Mouse (Mus musculus) forebrain, embryonic 10.5 days (tissue): ENCODE measurements around the gene Irgc1. TPM values are rescaled to one million over a fixed set of nuclear protein-coding genes. Genes with fewer than 3 reads are reported as not detected.
"Not testable (repeated sequence)": the region's sequence is repeated elsewhere in the genome, so short reads cannot be mapped to it uniquely, and the experiment has no call there.

ENCODE experiments used
- DNase-seq: peaks from one replicate; pipeline ENCODE4 v3.0.0-alpha.2; 2017; ENCODE audit warnings: low spot score; ENCODE audit errors: extremely low spot score
- H3K27ac ChIP-seq: fragments of 300-500 bp; sonication (generic); 2 replicates; pipeline ENCODE4 v1.5.1; 2016; ENCODE audit warnings: mild to moderate bottlenecking
- H3K27me3 ChIP-seq: fragments of 300-500 bp; sonication (generic); 2 replicates; pipeline ENCODE4 v1.6.1; 2016; ENCODE audit warnings: mild to moderate bottlenecking; ENCODE audit not compliant: poor library complexity, severe bottlenecking
- H3K36me3 ChIP-seq: fragments of 300-500 bp; sonication (generic); replicated peaks from 2 replicates; pipeline ENCODE4 v1.6.1; 2016; ENCODE audit warnings: mild to moderate bottlenecking, moderate library complexity
- H3K4me1 ChIP-seq: fragments of 300-500 bp; sonication (generic); 2 replicates; pipeline ENCODE4 v1.6.1; 2016
- H3K4me3 ChIP-seq: fragments of 300-500 bp; sonication (generic); 2 replicates; pipeline ENCODE4 v1.5.1; 2016; ENCODE audit warnings: mild to moderate bottlenecking, moderate library complexity
- H3K9me3 ChIP-seq: fragments of 300-500 bp; sonication (generic); 2 replicates; pipeline ENCODE4 v1.6.1; 2016; ENCODE audit warnings: mild to moderate bottlenecking, moderate library complexity
- WGBS: fragments of 180-500 bp; shearing (Covaris S2); methylation state at CpG from one replicate; pipeline ENCODE4 v1.1.7; 2016; 5-methylcytosine and 5-hydroxymethylcytosine counted together
- polyA plus RNA-seq: library from polyadenylated mRNA; unstranded; fragments of >200 nt; fragmentation: Nextera tagmentation; extraction: Ambion mirVana; gene quantifications from 2 replicates; pipeline ENCODE4 v1.2.1, GENCODE M21; 2016

Irgc1 gene
- polyA plus RNA-seq, 1 experiment from 2014 or later = not detected

- Histone ChIP-seq H3K27me3 (no peaks in the 10 kb centered on the region), H3K36me3 (peaks cover 82% of the 10 kb centered on the region), H3K27ac (no peak overlapping the region), H3K4me1 (peaks cover 9% of the 10 kb centered on the region; the same call in 1 of the 2 replicates), H3K4me3 (no peak overlapping the region), H3K9me3 (peaks cover 8% of the 10 kb centered on the region)
- whole genome bisulfite sequencing = 95% methylated on average over 13 of the region's 13 CpGs
- DNase-seq = no peak
These were observed 46.4 kb downstream of the Irgc1 start for GRCm38 (mm10) chr7:24405649-24406048.

- H3K9me3 ChIP-seq = peaks cover 8% of the 10 kb centered on the region
- H3K27ac ChIP-seq = no peak overlapping the region
- peaks cover 18% of the 10 kb centered on the region; the same call in 1 of the 2 replicates for H3K4me1 ChIP-seq
- H3K4me3 ChIP-seq = no peak overlapping the region
- DNase-seq = no peak
- H3K36me3 ChIP-seq = peaks cover 66% of the 10 kb centered on the region
- 98% methylated on average over 9 of the region's 9 CpGs for WGBS
- H3K27me3 ChIP-seq = no peaks in the 10 kb centered on the region
These were observed 49.2 kb downstream of the Irgc1 start for GRCm38 (mm10) chr7:24402851-24403250.

- Histone ChIP-seq H3K4me1 (peaks cover 18% of the 10 kb centered on the region; the same call in 1 of the 2 replicates), H3K4me3 (peak overlapping the region; percentile 70), H3K36me3 (peaks cover 45% of the 10 kb centered on the region)
- H3K27me3 ChIP-seq, DNase-seq, H3K27ac ChIP-seq, H3K9me3 ChIP-seq: not testable (repeated sequence)
- 92% methylated on average over 4 of the region's 4 CpGs for WGBS
These were observed 51.6 kb downstream of the Irgc1 start for GRCm38 (mm10) chr7:24400489-24400888.

- 24% methylated on average over 3 of the region's 3 CpGs for WGBS
These were observed 52.0 kb downstream of the Irgc1 start for GRCm38 (mm10) chr7:24400082-24400452.

GRCm38 (mm10) chr7:24399256-24400081 lies 52.6 kb downstream of the Irgc1 start, which contains the start of gene Smg9:
TSS of gene Smg9 (plus strand) at chr7:24399619.
- peaks cover 35% of the 10 kb centered on the region for H3K36me3 ChIP-seq
- peaks cover 8% of the 10 kb centered on the region for H3K9me3 ChIP-seq
- H3K27ac ChIP-seq = peak within 1 kb of the TSS; percentile 95
- peak within 1 kb of the TSS; percentile 70 for H3K4me3 ChIP-seq
- peak; percentile 95 for DNase-seq
- H3K4me1 ChIP-seq = peaks cover 18% of the 10 kb centered on the region; the same call in 1 of the 2 replicates
- WGBS = 2% methylated on average over 66 of the region's 66 CpGs
- no peaks in the 10 kb centered on the region for H3K27me3 ChIP-seq

More at GRCm38 (mm10) chr7:24400082-24400452, 52.0 kb downstream of the Irgc1 start:
- H3K36me3 ChIP-seq = peaks cover 41% of the 10 kb centered on the region
- peak overlapping the region; percentile 70 for H3K4me3 ChIP-seq
- H3K9me3 ChIP-seq = peaks cover 8% of the 10 kb centered on the region
- peak overlapping the region; percentile 95 for H3K27ac ChIP-seq
- peaks cover 18% of the 10 kb centered on the region; the same call in 1 of the 2 replicates for H3K4me1 ChIP-seq
- no peak for DNase-seq
- H3K27me3 ChIP-seq = no peaks in the 10 kb centered on the region

GRCm38 (mm10) chr7:24398364-24398913 lies 53.7 kb downstream of the Irgc1 start:
- Histone ChIP-seq H3K27me3 (no peaks in the 10 kb centered on the region), H3K4me1 (peaks cover 18% of the 10 kb centered on the region; the same call in 1 of the 2 replicates), H3K27ac (no peak overlapping the region), H3K36me3 (peaks cover 25% of the 10 kb centered on the region), H3K4me3 (no peak overlapping the region), H3K9me3 (peaks cover 8% of the 10 kb centered on the region)
- WGBS = 94% methylated on average over 8 of the region's 8 CpGs
- DNase-seq = no peak

GRCm38 (mm10) chr7:24396832-24397231 lies 55.3 kb downstream of the Irgc1 start:
- Histone ChIP-seq H3K9me3 (no peaks in the 10 kb centered on the region), H3K4me1 (peaks cover 18% of the 10 kb centered on the region; the same call in 1 of the 2 replicates), H3K36me3 (peaks cover 9% of the 10 kb centered on the region), H3K27ac (no peak overlapping the region), H3K4me3 (no peak overlapping the region), H3K27me3 (no peaks in the 10 kb centered on the region)
- no peak for DNase-seq
- WGBS = 86% methylated on average over 11 of the region's 11 CpGs

GRCm38 (mm10) chr7:24394475-24395161 lies 57.5 kb downstream of the Irgc1 start:
- peaks cover 10% of the 10 kb centered on the region for H3K4me1 ChIP-seq
- DNase-seq = no peak
- WGBS = 87% methylated on average over 15 of the region's 15 CpGs

GRCm38 (mm10) chr7:24394054-24394453 lies 58.0 kb downstream of the Irgc1 start:
- H3K9me3 ChIP-seq = no peaks in the 10 kb centered on the region
- peaks cover 7% of the 10 kb centered on the region for H3K4me1 ChIP-seq
- H3K36me3 ChIP-seq = no peaks in the 10 kb centered on the region
- no peak overlapping the region for H3K27ac ChIP-seq
- WGBS = 79% methylated on average over 3 of the region's 3 CpGs
- H3K27me3 ChIP-seq = no peaks in the 10 kb centered on the region
- no peak for DNase-seq
- no peak overlapping the region for H3K4me3 ChIP-seq

More at GRCm38 (mm10) chr7:24394475-24395161, 57.5 kb downstream of the Irgc1 start:
- Histone ChIP-seq H3K4me3 (no peak overlapping the region), H3K27ac (no peak overlapping the region), H3K27me3 (no peaks in the 10 kb centered on the region), H3K9me3 (no peaks in the 10 kb centered on the region), H3K36me3 (no peaks in the 10 kb centered on the region)

GRCm38 (mm10) chr7:24391687-24392086 lies 60.4 kb downstream of the Irgc1 start:
- no peak overlapping the region for H3K4me3 ChIP-seq
- H3K4me1 ChIP-seq = peaks cover 5% of the 10 kb centered on the region; the same call in 1 of the 2 replicates
- H3K9me3 ChIP-seq = no peaks in the 10 kb centered on the region
- H3K27ac ChIP-seq = no peak overlapping the region
- DNase-seq = no peak
- 81% methylated on average over 2 of the region's 2 CpGs for WGBS
- no peaks in the 10 kb centered on the region for H3K36me3 ChIP-seq
- no peaks in the 10 kb centered on the region for H3K27me3 ChIP-seq

GRCm38 (mm10) chr7:24391077-24391476 lies 61.0 kb downstream of the Irgc1 start:
- no peak overlapping the region for H3K4me3 ChIP-seq
- H3K9me3 ChIP-seq = no peaks in the 10 kb centered on the region
- no peak overlapping the region for H3K27ac ChIP-seq
- no peak for DNase-seq
- no peaks in the 10 kb centered on the region for H3K36me3 ChIP-seq
- 54% methylated on average over 5 of the region's 5 CpGs for whole genome bisulfite sequencing
- peaks cover 5% of the 10 kb centered on the region; the same call in 1 of the 2 replicates for H3K4me1 ChIP-seq
- H3K27me3 ChIP-seq = no peaks in the 10 kb centered on the region

GRCm38 (mm10) chr7:24390512-24390911 lies 61.6 kb downstream of the Irgc1 start:
- no peaks in the 10 kb centered on the region for H3K27me3 ChIP-seq
- no peak overlapping the region for H3K27ac ChIP-seq
- DNase-seq = no peak
- 72% methylated on average over 7 of the region's 7 CpGs for WGBS
- no peaks in the 10 kb centered on the region for H3K9me3 ChIP-seq
- H3K36me3 ChIP-seq = no peaks in the 10 kb centered on the region
- no peak overlapping the region for H3K4me3 ChIP-seq
- peaks cover 5% of the 10 kb centered on the region; the same call in 1 of the 2 replicates for H3K4me1 ChIP-seq
